Mouse (Mus musculus) T-helper 17 cell (primary cell): ENCODE data around the gene Sash1.

Source experiments
- in situ Hi-C, 2 experiments: fragments of 300-600 bp; cut with MboI, MseI; formaldehyde crosslinking; loops; 1 replicate in 1 of 2; 2 replicates in 1 of 2; pipeline ENCODE4 v1.15.1; 2025; ENCODE audit warnings: high pct_unique_total_duplicates in 2 of 2

The Sash1 gene

DNA sequence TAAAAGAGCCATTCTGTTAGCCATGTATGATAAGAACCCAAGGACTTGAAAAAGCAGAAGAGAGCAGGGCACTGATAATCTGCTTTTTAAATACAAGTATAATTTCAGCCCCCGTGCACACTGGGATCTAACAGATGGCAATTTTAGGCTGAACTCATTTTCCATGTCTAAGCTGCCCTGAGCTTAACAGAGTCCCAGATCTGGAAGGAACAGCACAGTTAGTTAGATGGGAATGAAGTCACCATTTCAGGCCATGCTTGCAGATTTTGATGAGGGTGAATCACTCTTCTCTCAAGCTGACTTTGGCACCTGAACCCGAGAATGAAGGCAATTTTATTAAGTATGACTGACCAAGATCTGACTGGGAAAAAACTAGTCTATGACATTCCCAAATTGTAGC is 28.9 kb downstream of the Sash1 start:
- in situ Hi-C loops, result no loop called here

- in situ Hi-C loops, result no loop called here
Observed at GRCm38 (mm10) chr10:8853326-8853725, 32.5 kb downstream of the Sash1 start.

- in situ Hi-C loops, result no loop called here
Observed at GRCm38 (mm10) chr10:8851625-8852024, 34.2 kb downstream of the Sash1 start.

DNA sequence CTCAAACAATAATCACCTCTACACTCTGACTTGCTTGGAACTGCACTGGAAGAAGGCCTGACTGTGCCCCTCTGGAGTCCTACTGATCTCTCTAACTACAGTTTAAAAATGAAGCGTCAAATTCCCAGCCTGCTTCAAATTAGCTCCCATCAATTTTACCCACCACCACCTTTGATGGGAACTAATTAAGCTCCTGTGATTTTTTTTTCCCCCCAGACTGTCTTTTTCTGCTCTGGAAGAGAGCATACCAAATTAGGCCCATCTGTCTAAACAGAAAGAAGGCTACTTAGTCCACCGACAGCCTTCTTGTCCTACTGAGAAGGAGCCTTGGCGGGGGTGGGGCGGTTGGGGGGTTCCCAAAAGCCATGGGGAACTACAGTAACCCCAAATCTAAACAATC is 37.9 kb downstream of the Sash1 start:
- in situ Hi-C loops, result no loop called here

- in situ Hi-C loops, result no loop called here
Observed at GRCm38 (mm10) chr10:8846258-8846657, 39.6 kb downstream of the Sash1 start.

- in situ Hi-C loops, result no loop called here
Observed at GRCm38 (mm10) chr10:8845230-8845770, 40.6 kb downstream of the Sash1 start.

GRCm38 (mm10) chr10:8839956-8840355 is 45.9 kb downstream of the Sash1 start:
- in situ Hi-C loops, result no loop called here

GRCm38 (mm10) chr10:8833816-8834464 is 51.9 kb downstream of the Sash1 start:
- in situ Hi-C loops, result no loop called here

- in situ Hi-C loops, result no loop called here
Observed at GRCm38 (mm10) chr10:8826303-8826702, 59.6 kb downstream of the Sash1 start.

GRCm38 (mm10) chr10:8825874-8826273 is 60.0 kb downstream of the Sash1 start:
- in situ Hi-C loops, result no loop called here

DNA sequence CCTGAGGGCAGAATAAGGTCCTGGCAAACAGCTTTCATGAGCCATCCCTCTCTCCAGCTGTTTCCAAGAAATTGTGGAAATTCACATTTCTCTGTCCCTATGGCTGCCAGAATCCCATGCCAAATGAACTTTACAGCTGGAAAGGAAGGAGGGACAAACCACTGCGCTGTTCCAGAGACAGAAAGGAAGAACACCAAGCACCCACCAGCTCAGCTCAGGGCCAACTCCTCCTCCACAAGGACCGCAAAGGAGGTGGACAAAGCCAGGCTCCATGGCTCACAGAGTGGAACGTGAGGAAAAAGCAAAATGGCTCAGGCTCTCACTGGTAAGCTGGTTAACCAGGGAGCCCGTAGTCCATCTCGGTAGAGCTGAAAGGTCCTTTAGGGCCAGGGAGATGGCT is 67.8 kb downstream of the Sash1 start:
- in situ Hi-C loops, result no loop called here

GRCm38 (mm10) chr10:8813984-8814578 is 71.8 kb downstream of the Sash1 start:
- in situ Hi-C loops, result no loop called here

DNA sequence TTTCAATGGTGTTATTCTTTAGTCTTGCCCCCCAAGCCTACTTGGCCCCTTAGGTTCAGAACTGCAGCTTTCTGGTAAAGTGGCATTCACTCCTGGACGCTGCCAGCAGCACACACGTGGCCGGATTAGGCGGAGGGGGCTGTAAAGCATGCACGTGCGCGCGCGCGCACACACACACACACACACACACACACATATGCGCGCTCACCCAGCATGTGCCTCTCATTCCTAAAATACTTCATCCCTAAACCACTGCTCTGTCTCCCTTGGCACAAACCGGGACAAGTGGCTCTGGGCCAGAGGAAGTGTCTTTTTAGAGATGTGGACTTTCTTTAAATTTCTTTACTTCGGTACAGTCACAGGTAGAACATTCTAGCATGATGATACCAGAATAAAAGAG is 72.6 kb downstream of the Sash1 start:
- in situ Hi-C loops, result no loop called here

- in situ Hi-C loops, result no loop called here
Observed at GRCm38 (mm10) chr10:8812807-8813206, 73.1 kb downstream of the Sash1 start.

DNA sequence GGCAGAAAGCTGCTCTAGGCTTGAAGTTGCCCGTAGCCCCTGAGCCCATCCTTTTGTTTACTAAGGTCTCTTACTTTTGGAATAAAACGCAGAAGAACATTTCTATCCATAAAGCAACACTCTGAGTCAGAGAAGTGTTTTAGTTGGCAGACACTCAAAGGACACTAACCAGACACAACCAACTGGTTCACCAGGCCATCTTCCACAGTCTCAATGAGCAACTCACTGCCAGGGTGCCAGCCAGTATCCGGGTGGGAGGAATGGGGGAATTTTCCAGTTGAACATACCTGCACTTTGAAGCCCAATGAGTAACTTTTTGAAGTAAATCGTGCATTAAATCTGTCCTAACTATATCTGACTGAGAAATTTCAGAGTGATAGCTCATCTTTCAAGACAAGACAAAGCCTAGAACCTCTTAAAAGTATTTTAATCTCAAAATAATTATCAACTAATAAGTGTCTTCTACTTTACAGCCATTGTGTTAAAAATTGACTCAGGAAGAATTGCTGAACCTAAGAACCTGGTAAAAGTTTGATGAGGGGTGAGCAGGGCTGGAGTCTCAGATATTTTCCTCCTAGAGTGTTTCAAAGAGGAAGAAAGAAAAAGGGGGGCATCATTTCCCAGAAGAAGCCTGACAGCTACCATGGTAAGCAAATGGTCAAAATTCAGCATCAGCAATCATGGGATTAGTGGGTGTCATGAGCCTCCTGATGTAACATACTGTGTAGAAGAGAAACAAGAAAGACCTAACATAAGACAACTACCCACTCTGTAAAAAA is 74.4 kb downstream of the Sash1 start:
- in situ Hi-C loops, result no loop called here

- in situ Hi-C loops, result no loop called here
Observed at GRCm38 (mm10) chr10:8810496-8810895, 75.4 kb downstream of the Sash1 start.

DNA sequence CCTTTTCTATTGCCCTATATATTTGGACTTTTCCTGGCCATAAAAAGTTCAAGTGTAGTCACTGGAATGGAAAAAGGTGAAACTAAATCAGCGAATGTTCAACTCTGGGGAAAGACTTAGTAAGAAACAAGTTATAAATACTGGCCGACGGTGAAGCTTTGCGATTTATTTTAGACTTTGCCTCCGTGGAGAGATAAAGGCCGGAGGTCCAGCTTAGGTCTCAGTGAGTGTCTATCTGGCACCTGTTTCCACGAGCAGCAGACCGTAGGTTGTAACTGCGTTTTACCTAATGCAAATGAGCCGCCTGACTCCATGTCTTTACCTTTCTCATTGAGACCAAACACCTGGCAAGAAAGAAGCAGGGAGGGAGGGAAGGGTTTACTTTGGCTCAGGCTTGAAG is 77.5 kb downstream of the Sash1 start:
- in situ Hi-C loops, result no loop called here

DNA sequence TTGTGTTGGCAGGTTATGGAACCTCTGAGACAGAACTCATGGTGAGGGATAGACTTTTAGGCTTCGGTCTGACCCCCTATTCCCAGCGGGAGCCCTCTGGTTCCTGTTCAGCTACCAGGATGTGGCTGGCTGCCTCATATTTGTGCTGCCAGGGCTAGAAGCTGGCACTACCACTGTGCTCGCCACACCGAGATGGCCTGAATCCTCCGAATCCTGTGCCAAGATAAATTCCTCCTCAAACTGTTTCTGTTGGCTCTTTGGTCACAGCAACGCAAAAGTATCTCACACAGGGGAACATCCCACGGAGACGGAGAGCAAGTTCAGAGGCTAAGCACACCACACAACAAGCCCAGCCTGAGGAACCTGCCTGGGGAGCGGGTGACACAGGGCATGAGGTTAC is 78.3 kb downstream of the Sash1 start:
- in situ Hi-C loops, result no loop called here

GRCm38 (mm10) chr10:8805402-8805801 is 80.5 kb downstream of the Sash1 start:
- in situ Hi-C loops, result no loop called here

DNA sequence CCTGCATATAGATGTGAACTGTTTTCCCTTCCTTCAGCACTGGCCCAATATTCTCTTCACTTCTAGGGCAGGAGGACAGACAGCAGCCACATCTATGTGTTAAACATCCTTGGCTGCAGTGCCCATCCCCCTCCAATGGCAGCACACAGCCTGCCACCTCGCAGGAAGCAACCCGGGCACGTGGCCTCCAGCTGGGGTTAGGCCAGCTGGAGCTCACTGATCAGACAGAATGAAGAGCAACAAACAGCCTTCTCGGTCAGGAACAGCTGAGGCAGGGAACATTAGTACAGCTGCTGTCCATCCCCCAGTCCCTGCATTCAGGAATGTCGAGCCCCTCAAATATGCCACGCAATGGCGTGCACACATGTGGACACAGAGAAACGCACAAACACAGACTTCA is 81.6 kb downstream of the Sash1 start:
- in situ Hi-C loops, result no loop called here

DNA sequence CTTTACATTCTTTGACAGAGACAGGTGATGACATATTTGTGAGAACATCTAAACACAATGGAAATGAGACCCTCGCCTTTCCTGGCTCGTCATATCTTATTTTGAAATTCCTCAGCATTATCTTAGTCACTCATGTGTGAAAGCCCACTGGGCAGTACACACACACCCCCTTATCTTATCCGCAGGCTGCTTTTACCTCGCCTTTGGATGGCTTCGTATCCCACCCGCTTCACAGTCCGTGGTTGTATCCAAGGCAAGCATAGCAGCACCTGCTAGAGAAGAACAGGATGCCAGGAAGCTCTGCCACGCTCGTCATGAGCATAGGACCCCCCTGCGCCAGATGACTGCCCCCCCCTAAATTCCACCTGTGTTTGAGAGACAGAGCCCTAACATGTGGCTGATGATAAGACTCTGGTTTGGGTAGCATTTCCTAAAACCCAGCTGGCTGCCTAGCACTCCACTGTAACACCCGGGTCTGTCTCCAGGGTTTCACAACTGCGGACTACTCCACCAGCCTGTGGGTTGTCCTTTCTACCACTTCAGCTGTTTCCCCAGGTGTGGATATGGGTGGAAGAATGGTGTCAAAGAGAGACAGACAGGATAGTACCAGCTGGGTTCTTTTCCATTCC is 84.0 kb downstream of the Sash1 start:
- in situ Hi-C loops, result no loop called here

DNA sequence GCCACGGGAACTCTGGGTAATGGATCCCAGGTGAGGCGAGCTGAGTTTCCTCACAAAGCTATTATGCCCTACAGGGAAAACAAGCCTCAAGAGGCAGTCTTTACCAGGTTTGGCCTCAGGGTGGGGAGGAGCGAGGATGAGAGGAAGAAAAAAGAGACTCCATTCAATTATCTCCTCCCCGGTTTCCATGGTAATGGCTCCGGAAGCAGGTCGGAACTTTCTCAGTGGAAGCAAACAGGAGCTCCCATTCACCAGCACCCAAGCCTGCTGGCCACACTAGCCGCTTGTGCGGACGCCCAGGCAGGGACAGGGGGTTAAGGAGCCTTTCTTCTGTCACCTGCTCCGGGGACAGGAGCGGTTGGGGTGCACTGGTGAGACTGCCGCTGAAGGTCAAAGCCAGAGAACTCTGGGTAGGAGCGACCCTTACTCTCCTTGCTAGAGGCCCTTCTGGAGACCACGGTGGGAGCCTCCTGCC is 84.7 kb downstream of the Sash1 start:
- in situ Hi-C loops, result no loop called here
